Mouse (Mus musculus) liver, adult 2 months (tissue): Measurements from ENCODE around the gene Atl2. TPM values are rescaled to one million over a fixed set of nuclear protein-coding genes. Genes with fewer than 3 reads are reported as not detected.

Experiments used
- DNase-seq: peaks from one replicate; pipeline ENCODE4 v3.0.0-alpha.2; 2011; ENCODE audit warnings: low read depth, low spot score; ENCODE audit errors: extremely low read depth
- H3K27ac ChIP-seq: fragments of 200-500 bp; replicated peaks from 2 replicates; pipeline ENCODE4 v1.5.1; 2012; ENCODE audit warnings: low read depth, mild to moderate bottlenecking, control low read depth, inconsistent platforms, low read length; ENCODE audit not compliant: insufficient read depth
- H3K27me3 ChIP-seq: fragments of 200-500 bp; 2 replicates; pipeline ENCODE4 v1.6.1; 2012; ENCODE audit warnings: mild to moderate bottlenecking, moderate library complexity, low read length, inconsistent platforms; ENCODE audit not compliant: control insufficient read depth, insufficient read depth
- H3K36me3 ChIP-seq: fragments of 200-500 bp; 2 replicates; pipeline ENCODE4 v1.6.1; 2012; ENCODE audit warnings: low read length, inconsistent platforms; ENCODE audit not compliant: control insufficient read depth, insufficient read depth
- H3K4me1 ChIP-seq: fragments of 200-500 bp; 2 replicates; pipeline ENCODE4 v1.6.1; 2011; ENCODE audit warnings: low read length; ENCODE audit not compliant: control insufficient read depth, insufficient read depth
- H3K4me3 ChIP-seq: fragments of 200-500 bp; 2 replicates; pipeline ENCODE4 v1.5.1; 2011; ENCODE audit warnings: low read depth, mild to moderate bottlenecking, control low read depth, low read length, moderate library complexity; ENCODE audit not compliant: insufficient read depth
- H3K79me2 ChIP-seq: fragments of 200-500 bp; 2 replicates; pipeline ENCODE4 v1.6.1; 2012; ENCODE audit warnings: inconsistent platforms, mild to moderate bottlenecking, low read length, moderate library complexity; ENCODE audit not compliant: control insufficient read depth, insufficient read depth
- H3K9ac ChIP-seq: fragments of 200-500 bp; 2 replicates; pipeline ENCODE4 v1.6.1; 2012; ENCODE audit warnings: low read depth, mild to moderate bottlenecking, control low read depth, inconsistent platforms, low read length
- CTCF ChIP-seq: fragments of 200-500 bp; IDR thresholded peaks from 2 replicates; pipeline ENCODE4 v1.5.1; 2011; ENCODE audit warnings: low read depth, low read length, control low read depth
- POLR2A ChIP-seq: fragments of 200-500 bp; IDR thresholded peaks from 2 replicates; pipeline ENCODE4 v1.6.1; 2011; ENCODE audit warnings: low read length, control low read depth; ENCODE audit not compliant: insufficient read depth; ENCODE audit errors: extremely low read depth
- WGBS: fragments of 180-500 bp; shearing (Covaris S2); methylation state at CpG from one replicate; pipeline ENCODE4 v1.1.7; 2018; 5-methylcytosine and 5-hydroxymethylcytosine counted together
- polyA plus RNA-seq: library from polyadenylated mRNA; depleted of rRNA; stranded (reverse); fragments of >200 nt; gene quantifications from 2 replicates; pipeline ENCODE4 v1.2.3, GENCODE M21; 2012
- total RNA-seq: library from RNA; depleted of rRNA; stranded (reverse); fragments of >200 nt; gene quantifications from 2 replicates; pipeline ENCODE4 v1.2.3, GENCODE M21; 2014

Atl2 gene
- total and polyA plus RNA-seq, 2 experiments = 25.8 to 77.9 TPM

GRCm38 (mm10) chr17:79919566-79920350 lies 23.8 kb upstream of the Atl2 start:
- peak overlapping the region; percentile 89 for H3K27ac ChIP-seq
- H3K36me3 ChIP-seq = no peaks in the 10 kb centered on the region

GRCm38 (mm10) chr17:79918484-79919004 lies 22.6 kb upstream of the Atl2 start:
- peak overlapping the region; percentile 19; the same call in 1 of the 2 replicates for H3K9ac ChIP-seq
- no peak overlapping the region for H3K4me3 ChIP-seq
- H3K4me1 ChIP-seq = peaks cover 17% of the 10 kb centered on the region
- WGBS = 10% methylated on average over 9 of the region's 9 CpGs
- peak; percentile 100 for DNase-seq
- TF ChIP-seq POLR2A (0 out of 2 replicates have a peak, but pooled peaks have one; percentile 18), CTCF (no peak)
- H3K36me3 ChIP-seq = no peaks in the 10 kb centered on the region
- no peaks in the 10 kb centered on the region for H3K79me2 ChIP-seq
- peak overlapping the region; percentile 89 for H3K27ac ChIP-seq
- H3K27me3 ChIP-seq = no peaks in the 10 kb centered on the region

More at GRCm38 (mm10) chr17:79919566-79920350, 23.8 kb upstream of the Atl2 start:
- Histone ChIP-seq H3K27me3 (no peaks in the 10 kb centered on the region), H3K4me3 (no peak overlapping the region), H3K9ac (0 out of 2 replicates have a peak overlapping the region, but pooled peaks have one; percentile 13), H3K4me1 (peaks cover 17% of the 10 kb centered on the region), H3K79me2 (no peaks in the 10 kb centered on the region)
- TF ChIP-seq CTCF (no peak), POLR2A (no peak)
- 50% methylated on average over 15 of the region's 15 CpGs for WGBS
- peak; percentile 91 for DNase-seq

- H3K4me1 ChIP-seq = peaks cover 17% of the 10 kb centered on the region
- H3K27me3 ChIP-seq = no peaks in the 10 kb centered on the region
- H3K4me3 ChIP-seq = no peak overlapping the region
- no peak overlapping the region for H3K9ac ChIP-seq
- DNase-seq = no peak
- WGBS = 76% methylated on average over 9 of the region's 9 CpGs
- no peaks in the 10 kb centered on the region for H3K79me2 ChIP-seq
- TF ChIP-seq POLR2A = no peak
- TF ChIP-seq CTCF = no peak
- no peak overlapping the region for H3K27ac ChIP-seq
- H3K36me3 ChIP-seq = no peaks in the 10 kb centered on the region
Observed at GRCm38 (mm10) chr17:79916996-79917395, 21.1 kb upstream of the Atl2 start.

DNA sequence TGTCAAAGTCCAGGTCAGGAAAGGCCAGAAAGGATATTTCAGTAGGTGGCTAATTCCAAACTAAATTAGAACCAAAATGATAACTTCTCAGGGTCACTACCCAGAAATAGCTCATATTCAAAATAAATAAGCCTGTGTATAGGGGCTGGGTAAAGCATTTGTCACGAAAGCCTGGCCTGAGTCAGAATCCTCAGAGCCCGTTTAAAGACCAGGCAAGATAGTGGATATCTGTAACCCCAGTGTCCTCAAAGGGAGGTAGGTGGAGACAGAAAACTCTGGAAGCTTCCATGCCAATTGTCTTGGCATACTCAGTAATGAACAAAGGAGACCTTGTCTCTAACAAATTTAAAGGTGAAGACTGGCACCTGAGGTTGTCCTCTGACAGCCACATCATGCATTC lies 16.3 kb upstream of the Atl2 start:
- TF ChIP-seq POLR2A = no peak
- no peak for TF ChIP-seq CTCF
- H3K4me1 ChIP-seq = no peaks in the 10 kb centered on the region
- 86% methylated on average over 2 of the region's 2 CpGs for WGBS
- H3K27me3 ChIP-seq = no peaks in the 10 kb centered on the region
- H3K27ac ChIP-seq = no peak overlapping the region
- no peak overlapping the region for H3K4me3 ChIP-seq
- H3K79me2 ChIP-seq = no peaks in the 10 kb centered on the region
- no peaks in the 10 kb centered on the region for H3K36me3 ChIP-seq
- DNase-seq = no peak
- H3K9ac ChIP-seq = no peak overlapping the region

GRCm38 (mm10) chr17:79911718-79912117 lies 15.8 kb upstream of the Atl2 start:
- no peaks in the 10 kb centered on the region for H3K36me3 ChIP-seq
- H3K27me3 ChIP-seq = no peaks in the 10 kb centered on the region
- DNase-seq = no peak
- H3K4me3 ChIP-seq = no peak overlapping the region
- H3K9ac ChIP-seq = no peak overlapping the region
- no peaks in the 10 kb centered on the region for H3K79me2 ChIP-seq
- no peak overlapping the region for H3K27ac ChIP-seq
- WGBS = 79% methylated on average over 3 of the region's 3 CpGs
- TF ChIP-seq POLR2A (no peak), CTCF (no peak)
- H3K4me1 ChIP-seq = no peaks in the 10 kb centered on the region

- Histone ChIP-seq H3K79me2 (no peaks in the 10 kb centered on the region), H3K36me3 (no peaks in the 10 kb centered on the region), H3K4me1 (peaks cover 4% of the 10 kb centered on the region; the same call in 1 of the 2 replicates), H3K27me3 (no peaks in the 10 kb centered on the region), H3K4me3 (no peak overlapping the region), H3K27ac (no peak overlapping the region), H3K9ac (no peak overlapping the region)
- WGBS = 86% methylated on average over 12 of the region's 12 CpGs
- TF ChIP-seq CTCF = no peak
- no peak for TF ChIP-seq POLR2A
- DNase-seq = no peak
Observed at GRCm38 (mm10) chr17:79909571-79909970, 13.6 kb upstream of the Atl2 start.
